Mouse (Mus musculus) small intestine, adult 2 months (tissue): ENCODE results near the gene Bmp2k. TPM values are rescaled to one million over a fixed set of nuclear protein-coding genes. Genes with fewer than 3 reads are reported as not detected.

ENCODE experiments used
- H3K27ac ChIP-seq: fragments of 200-500 bp; 2 replicates; pipeline ENCODE4 v1.5.1; 2012; ENCODE audit warnings: low read depth, low read length, control low read depth, inconsistent platforms; ENCODE audit not compliant: insufficient read depth
- H3K27me3 ChIP-seq: fragments of 200-500 bp; 2 replicates; pipeline ENCODE4 v1.6.1; 2012; ENCODE audit warnings: mild to moderate bottlenecking, moderate library complexity, low read length, inconsistent platforms; ENCODE audit not compliant: control insufficient read depth, insufficient read depth
- H3K36me3 ChIP-seq: fragments of 200-500 bp; 2 replicates; pipeline ENCODE4 v1.6.1; 2012; ENCODE audit warnings: mild to moderate bottlenecking, low read length, control low read depth, inconsistent platforms; ENCODE audit not compliant: control insufficient read depth, insufficient read depth
- H3K4me1 ChIP-seq: fragments of 200-500 bp; 2 replicates; pipeline ENCODE4 v1.6.1; 2012; ENCODE audit warnings: low read length, inconsistent platforms, mixed read lengths; ENCODE audit not compliant: control insufficient read depth, insufficient read depth, insufficient read length
- H3K4me3 ChIP-seq: fragments of 200-500 bp; 2 replicates; pipeline ENCODE4 v1.5.1; 2012; ENCODE audit warnings: low read depth, mild to moderate bottlenecking, control low read depth, inconsistent platforms, low read length, moderate library complexity
- CTCF ChIP-seq: fragments of 200-500 bp; IDR thresholded peaks from 2 replicates; pipeline ENCODE4 v1.5.1; 2012; ENCODE audit warnings: low read depth, mild to moderate bottlenecking, control low read depth, inconsistent platforms, low read length, moderate library complexity, mixed read lengths; ENCODE audit not compliant: insufficient replicate concordance, insufficient read length; ENCODE audit errors: extremely low read depth
- POLR2A ChIP-seq: fragments of 200-500 bp; IDR thresholded peaks from 2 replicates; pipeline ENCODE4 v1.6.1; 2012; ENCODE audit warnings: low read depth, mild to moderate bottlenecking, control low read depth, inconsistent platforms, low read length, moderate library complexity
- whole genome bisulfite sequencing: fragments of 180-500 bp; shearing (Covaris S2); methylation state at CpG from one replicate; pipeline ENCODE4 v1.1.7; 2018; 5-methylcytosine and 5-hydroxymethylcytosine counted together
- polyA plus RNA-seq: library from polyadenylated mRNA; depleted of rRNA; stranded (reverse); fragments of >200 nt; gene quantifications from 2 replicates; pipeline ENCODE4 v1.2.3, GENCODE M21; 2012

The Bmp2k gene
- polyA plus RNA-seq, 1 experiment, result 13.0 TPM

DNA sequence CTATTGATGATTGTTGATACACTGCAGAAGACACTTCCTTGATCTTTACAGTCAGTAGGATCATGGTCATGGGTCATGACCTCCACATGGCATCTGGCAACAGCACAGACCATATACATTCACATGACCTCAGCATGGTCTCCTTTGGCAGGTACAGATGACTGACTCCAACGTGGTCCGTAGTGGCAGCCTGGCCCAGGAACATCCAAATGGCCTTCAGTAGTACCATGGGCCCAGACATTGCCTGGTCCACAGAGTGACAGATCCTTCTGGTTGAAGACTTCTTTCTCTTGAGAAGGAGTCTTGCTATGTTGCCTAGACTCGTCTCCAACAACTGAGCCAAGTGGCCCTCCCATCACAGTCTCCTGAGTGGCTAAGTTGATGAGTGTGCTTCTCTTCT, 10.6 kb upstream of the Bmp2k start:
- TF ChIP-seq POLR2A (no peak), CTCF (no peak)
- H3K4me3 ChIP-seq, result no peak overlapping the region
- 92% methylated on average over 3 of the region's 3 CpGs for WGBS
- H3K4me1 ChIP-seq, result peaks cover 7% of the 10 kb centered on the region
- H3K27ac ChIP-seq, result no peak overlapping the region
- no peaks in the 10 kb centered on the region for H3K27me3 ChIP-seq
- no peaks in the 10 kb centered on the region for H3K36me3 ChIP-seq

DNA sequence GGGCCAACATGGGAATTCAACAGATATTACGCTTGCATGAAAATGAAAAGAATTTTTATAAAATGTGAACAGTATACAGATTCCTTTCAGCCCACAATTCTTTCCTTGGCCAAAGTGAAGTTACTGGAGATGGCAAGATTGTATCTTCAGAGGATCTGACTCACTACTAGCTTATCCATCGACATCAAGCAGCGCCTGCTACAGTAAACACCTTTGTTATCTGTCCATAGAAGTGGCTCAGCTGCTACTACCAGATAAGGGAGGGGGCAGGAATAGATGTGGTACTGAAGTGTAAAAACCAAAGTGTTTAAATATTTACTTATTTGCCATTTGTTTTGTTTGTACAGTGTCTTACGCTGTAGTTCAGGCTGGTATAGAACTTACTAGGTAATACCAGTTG, 8.6 kb upstream of the Bmp2k start:
- WGBS, result 54% methylated on average over 4 of the region's 4 CpGs
- no peaks in the 10 kb centered on the region for H3K4me1 ChIP-seq

DNA sequence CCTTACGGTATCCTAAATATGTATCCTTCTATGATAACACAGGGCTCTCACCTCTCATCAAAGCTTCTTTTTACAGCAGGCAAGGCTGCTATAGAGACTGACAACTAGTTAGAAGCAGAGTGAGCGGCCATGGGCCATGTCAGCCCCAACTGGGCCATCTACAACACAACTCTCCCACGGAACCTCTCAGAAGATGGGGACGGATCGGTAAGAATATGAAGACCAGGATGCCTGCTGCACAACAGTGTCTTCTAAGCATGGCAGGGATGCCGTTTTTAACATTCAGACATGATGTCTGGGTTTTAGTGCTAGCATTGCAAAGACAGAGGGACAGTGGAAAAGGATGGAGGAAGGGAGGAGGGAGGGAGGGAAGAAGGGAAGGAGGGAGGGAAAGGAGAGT, 6.3 kb upstream of the Bmp2k start:
- H3K36me3 ChIP-seq, result no peaks in the 10 kb centered on the region
- no peaks in the 10 kb centered on the region for H3K27me3 ChIP-seq
- H3K27ac ChIP-seq, result no peak overlapping the region
- H3K4me1 ChIP-seq, result no peaks in the 10 kb centered on the region
- H3K4me3 ChIP-seq, result no peak overlapping the region
- TF ChIP-seq POLR2A (no peak), CTCF (no peak)
- WGBS, result 95% methylated on average over 6 of the region's 6 CpGs

More for the DNA sequence above, 8.6 kb upstream of the Bmp2k start:
- no peak overlapping the region for H3K4me3 ChIP-seq
- no peaks in the 10 kb centered on the region for H3K27me3 ChIP-seq
- TF ChIP-seq CTCF (no peak), POLR2A (no peak)
- no peak overlapping the region for H3K27ac ChIP-seq
- no peaks in the 10 kb centered on the region for H3K36me3 ChIP-seq

DNA sequence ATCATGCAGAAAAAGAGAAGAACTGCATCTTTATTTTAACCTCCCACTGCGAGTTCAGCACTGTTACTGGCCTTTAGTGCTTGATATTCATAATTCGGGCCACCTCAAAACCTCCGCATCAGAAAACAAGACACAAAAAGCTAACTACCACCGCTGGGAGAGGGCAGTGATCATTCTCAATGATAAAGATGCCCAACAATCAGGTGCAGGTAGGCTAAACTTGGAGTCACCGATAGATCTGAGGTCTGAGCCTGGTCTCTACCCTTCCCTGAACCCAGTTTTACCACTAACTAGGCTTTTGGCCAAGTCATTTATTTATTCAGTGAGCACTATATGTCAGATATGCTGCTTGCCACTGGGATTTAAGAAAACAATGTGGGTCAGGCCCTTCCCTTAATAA, 4.8 kb upstream of the Bmp2k start:
- H3K27me3 ChIP-seq, result no peaks in the 10 kb centered on the region
- H3K27ac ChIP-seq, result no peak overlapping the region
- H3K36me3 ChIP-seq, result no peaks in the 10 kb centered on the region
- H3K4me3 ChIP-seq, result no peak overlapping the region
- H3K4me1 ChIP-seq, result peaks cover 4% of the 10 kb centered on the region; the same call in 1 of the 2 replicates
- 71% methylated on average over 5 of the region's 5 CpGs for WGBS
- no peak for TF ChIP-seq CTCF
- TF ChIP-seq POLR2A, result no peak

DNA sequence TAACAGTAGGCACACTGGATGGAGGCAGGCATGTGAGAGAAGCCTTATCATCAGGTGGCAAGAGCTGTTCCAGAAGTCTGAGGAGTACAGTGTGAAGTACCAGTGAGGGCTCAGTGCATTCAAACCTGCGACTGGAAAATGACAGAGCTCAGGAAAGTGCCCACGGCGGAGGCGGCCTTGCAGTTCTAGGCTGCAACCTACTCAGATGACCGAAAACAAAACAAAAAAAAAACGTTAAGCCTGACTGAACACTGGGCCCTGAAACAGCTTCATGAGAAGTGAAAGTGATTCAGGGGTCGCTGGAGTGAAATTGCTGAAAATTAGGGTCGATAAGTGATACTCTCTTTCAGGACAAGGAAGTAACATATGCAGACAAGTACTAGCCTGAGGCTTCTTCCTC, 4.4 kb upstream of the Bmp2k start:
- Histone ChIP-seq H3K36me3 (no peaks in the 10 kb centered on the region), H3K4me3 (no peak overlapping the region), H3K27ac (no peak overlapping the region), H3K27me3 (no peaks in the 10 kb centered on the region), H3K4me1 (peaks cover 4% of the 10 kb centered on the region; the same call in 1 of the 2 replicates)
- TF ChIP-seq CTCF, result no peak
- TF ChIP-seq POLR2A, result no peak
- 46% methylated on average over 8 of the region's 8 CpGs for WGBS

DNA sequence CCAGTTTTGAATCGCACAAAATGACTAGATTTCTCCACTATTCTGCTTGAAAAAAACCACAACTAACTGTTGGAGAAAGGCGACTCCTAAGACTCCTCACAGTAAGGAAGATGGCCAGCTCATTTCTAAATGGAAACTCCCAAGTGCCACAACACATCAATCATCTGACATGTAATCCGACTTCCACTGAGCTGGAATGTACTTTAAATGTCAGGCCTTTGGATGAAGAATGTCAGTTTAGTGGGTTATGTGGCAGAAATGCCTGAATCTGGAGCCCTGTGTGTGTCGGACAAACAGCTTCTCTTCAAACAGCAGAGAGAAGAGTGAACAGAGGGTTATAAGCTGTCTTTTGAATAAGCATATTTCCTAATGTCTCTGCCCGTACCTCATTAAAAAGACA, 1.7 kb upstream of the Bmp2k start:
- no peak overlapping the region for H3K4me3 ChIP-seq
- TF ChIP-seq POLR2A (no peak), CTCF (no peak)
- no peaks in the 10 kb centered on the region for H3K27me3 ChIP-seq
- no peak overlapping the region for H3K27ac ChIP-seq
- H3K36me3 ChIP-seq, result no peaks in the 10 kb centered on the region
- WGBS, result 90% methylated on average over 5 of the region's 5 CpGs
- H3K4me1 ChIP-seq, result peaks cover 14% of the 10 kb centered on the region; the same call in 1 of the 2 replicates

DNA sequence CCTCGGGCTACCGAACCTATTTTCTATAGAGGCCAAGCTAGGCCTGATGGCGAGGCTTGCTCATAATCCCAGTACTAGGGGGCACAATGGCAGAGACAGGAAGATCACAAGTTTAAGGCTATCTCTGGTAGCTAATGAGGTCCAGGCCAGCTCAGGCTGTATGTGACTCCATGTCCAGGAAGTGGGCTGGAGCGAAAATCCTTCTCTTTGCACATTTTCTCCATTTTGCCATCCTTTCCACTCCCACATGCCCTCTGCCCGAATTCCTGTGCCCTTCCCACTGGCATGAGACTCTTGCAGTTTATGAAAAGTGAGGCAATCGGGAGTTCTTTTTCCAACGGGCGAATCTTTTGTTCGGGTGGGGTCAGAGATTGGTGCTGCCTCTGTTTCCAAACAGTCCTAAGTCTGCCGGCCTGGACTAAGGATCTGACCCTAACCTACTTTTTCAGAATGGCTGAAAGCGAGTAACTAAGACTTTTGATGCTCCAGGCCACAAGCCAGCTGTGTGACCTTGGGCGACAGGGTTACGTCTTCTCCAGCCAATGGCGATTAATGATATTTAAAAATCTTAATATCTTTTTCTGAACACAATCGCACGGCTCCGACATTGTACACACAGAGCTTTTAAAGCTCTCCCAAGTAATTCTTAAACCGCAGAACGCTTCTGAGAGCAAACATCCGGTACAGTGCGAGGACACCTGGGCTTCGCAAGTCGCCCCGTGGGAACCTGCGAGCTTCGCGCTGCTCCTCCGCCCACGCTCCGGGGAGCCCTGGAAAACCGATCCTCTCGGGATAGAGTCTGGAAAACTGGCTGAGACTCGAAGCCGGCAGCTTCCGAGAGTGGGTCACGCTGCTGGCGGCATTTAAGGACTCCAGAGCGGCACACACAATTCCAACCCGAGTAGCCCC, 834 bp upstream of the Bmp2k start:
- H3K4me3 ChIP-seq, result peak overlapping the region; percentile 74
- H3K27me3 ChIP-seq, result no peaks in the 10 kb centered on the region
- H3K4me1 ChIP-seq, result peaks cover 20% of the 10 kb centered on the region; the same call in 1 of the 2 replicates
- no peaks in the 10 kb centered on the region for H3K36me3 ChIP-seq
- peak overlapping the region; percentile 94 for H3K27ac ChIP-seq
- 10% methylated on average over 39 of the region's 39 CpGs for WGBS
- TF ChIP-seq CTCF, result no peak
- no peak for TF ChIP-seq POLR2A
